Mouse (Mus musculus) heart, embryonic 14.5 days (tissue): ENCODE measurements around the gene Arih2. TPM values are rescaled to one million over a fixed set of nuclear protein-coding genes. Genes with fewer than 3 reads are reported as not detected.

Experiments
- ATAC-seq: fragments of 200-750 bp; cut with Nextera tagmentation; 2 replicates; pipeline ENCODE4 v1.8.0; 2017; ENCODE audit warnings: low read depth, moderate TSS enrichment; ENCODE audit not compliant: insufficient number of reproducible peaks, insufficient read depth, low FRiP score
- H3K27ac ChIP-seq, 2 experiments: fragments of 200-500 bp in 1 of 2; fragments of 300-500 bp in 1 of 2; sonication (generic) in 1 of 2; replicated peaks in 1 of 2; 2 replicates each; pipeline ENCODE4 v1.5.1; 2012 to 2014; ENCODE audit warnings: low read depth in 2 of 2, low read length in 2 of 2, control low read depth in 1 of 2, mild to moderate bottlenecking in 1 of 2, mixed read lengths in 1 of 2; ENCODE audit not compliant: control insufficient read depth in 1 of 2, insufficient read depth in 1 of 2
- H3K27me3 ChIP-seq: fragments of 300-500 bp; sonication (generic); 2 replicates; pipeline ENCODE4 v1.6.1; 2014; ENCODE audit warnings: mild to moderate bottlenecking, low read length, control low read depth; ENCODE audit not compliant: control insufficient read depth, insufficient read depth
- H3K36me3 ChIP-seq: fragments of 300-500 bp; sonication (generic); 2 replicates; pipeline ENCODE4 v1.6.1; 2014; ENCODE audit warnings: mild to moderate bottlenecking, control low read depth, low read length, mixed read lengths; ENCODE audit not compliant: control insufficient read depth, insufficient read depth
- H3K4me1 ChIP-seq, 2 experiments: fragments of 200-500 bp in 1 of 2; fragments of 300-500 bp in 1 of 2; sonication (generic) in 1 of 2; 2 replicates each; pipeline ENCODE4 v1.6.1; 2012 to 2014; ENCODE audit warnings: low read length in 2 of 2, control low read depth in 1 of 2, mixed read lengths in 1 of 2; ENCODE audit not compliant: control insufficient read depth in 2 of 2, insufficient read depth in 2 of 2
- H3K4me2 ChIP-seq: fragments of 300-500 bp; sonication (generic); 2 replicates; pipeline ENCODE4 v1.6.1; 2014; ENCODE audit warnings: mild to moderate bottlenecking, low read length
- H3K4me3 ChIP-seq, 2 experiments: fragments of 200-500 bp in 1 of 2; fragments of 300-500 bp in 1 of 2; sonication (generic) in 1 of 2; 2 replicates each; pipeline ENCODE4 v1.5.1; 2012 to 2014; ENCODE audit warnings: low read length in 2 of 2, mild to moderate bottlenecking in 2 of 2, control low read depth in 1 of 2, low read depth in 1 of 2, moderate library complexity in 1 of 2; ENCODE audit not compliant: control insufficient read depth in 1 of 2, insufficient read depth in 1 of 2
- H3K9ac ChIP-seq: fragments of 300-500 bp; sonication (generic); 2 replicates; pipeline ENCODE4 v1.6.1; 2014; ENCODE audit warnings: mild to moderate bottlenecking, low read length
- H3K9me3 ChIP-seq: fragments of 300-500 bp; sonication (generic); 2 replicates; pipeline ENCODE4 v1.6.1; 2016; ENCODE audit warnings: low read length, control low read depth; ENCODE audit not compliant: control insufficient read depth
- WGBS: fragments of 180-500 bp; shearing (Covaris S2); extraction: QIAGEN DNeasy Blood & Tissue Kit; methylation state at CpG from one replicate; pipeline ENCODE4 v1.1.7; 2014; 5-methylcytosine and 5-hydroxymethylcytosine counted together
- polyA plus RNA-seq: library from polyadenylated mRNA; unstranded; fragments of >200 nt; fragmentation: Nextera tagmentation; extraction: Ambion mirVana; gene quantifications from 2 replicates; pipeline ENCODE4 v1.2.1, GENCODE M21; 2014

The Arih2 gene
- polyA plus RNA-seq, 1 experiment from 2014 or later, result 34.8 TPM

- Histone ChIP-seq H3K4me2 (peak overlapping the region; percentile 66), H3K4me1 (peaks cover 26 to 36% of the 10 kb centered on the region in 2 experiments), H3K27me3 (no peaks in the 10 kb centered on the region), H3K9ac (peak overlapping the region; percentile 91), H3K27ac (peak overlapping the region; percentile 92 to 94), H3K9me3 (no peaks in the 10 kb centered on the region), H3K36me3 (peaks cover 57% of the 10 kb centered on the region), H3K4me3 (peak overlapping the region; percentile 73 to 93)
- under 1% methylated on average over 24 of the region's 24 CpGs for WGBS
- no peak; the same call in 1 of the 2 replicates for ATAC-seq
These were observed 71.1 kb downstream of the Arih2 start for GRCm38 (mm10) chr9:108577934-108578544.

- no peaks in the 10 kb centered on the region for H3K9me3 ChIP-seq
- peak overlapping the region in 1 of 2 experiments; percentile 73; a peak in 2 of 4 replicates for H3K4me3 ChIP-seq
- H3K9ac ChIP-seq, result peak overlapping the region; percentile 91
- H3K27me3 ChIP-seq, result no peaks in the 10 kb centered on the region
- peak overlapping the region; percentile 66 for H3K4me2 ChIP-seq
- 56% methylated on average over 6 of the region's 6 CpGs for WGBS
- no peak overlapping the region for H3K27ac ChIP-seq
- peaks cover 21 to 32% of the 10 kb centered on the region in 2 experiments for H3K4me1 ChIP-seq
- H3K36me3 ChIP-seq, result peaks cover 61% of the 10 kb centered on the region
- no peak for ATAC-seq
These were observed 72.2 kb downstream of the Arih2 start for GRCm38 (mm10) chr9:108577025-108577424.

GRCm38 (mm10) chr9:108575321-108576297 is 73.6 kb downstream of the Arih2 start:
- Histone ChIP-seq H3K27ac (no peak overlapping the region), H3K4me3 (no peak overlapping the region), H3K36me3 (peaks cover 64% of the 10 kb centered on the region), H3K9me3 (no peaks in the 10 kb centered on the region), H3K4me1 (peaks cover 21 to 35% of the 10 kb centered on the region in 2 experiments), H3K4me2 (no peak overlapping the region), H3K27me3 (no peaks in the 10 kb centered on the region), H3K9ac (no peak overlapping the region)
- 87% methylated on average over 37 of the region's 37 CpGs for WGBS
- no peak for ATAC-seq

GRCm38 (mm10) chr9:108574921-108575320 is 74.3 kb downstream of the Arih2 start:
- H3K4me1 ChIP-seq, result peaks cover 24 to 39% of the 10 kb centered on the region in 2 experiments
- H3K9ac ChIP-seq, result no peak overlapping the region
- no peak overlapping the region for H3K27ac ChIP-seq
- peaks cover 58% of the 10 kb centered on the region for H3K36me3 ChIP-seq
- no peaks in the 10 kb centered on the region for H3K27me3 ChIP-seq
- no peak overlapping the region for H3K4me2 ChIP-seq
- 89% methylated on average over 12 of the region's 12 CpGs for WGBS
- no peak for ATAC-seq
- H3K9me3 ChIP-seq, result no peaks in the 10 kb centered on the region
- no peak overlapping the region for H3K4me3 ChIP-seq

GRCm38 (mm10) chr9:108573774-108574690 is 75.2 kb downstream of the Arih2 start:
- H3K9ac ChIP-seq, result no peak overlapping the region
- H3K4me1 ChIP-seq, result peaks cover 18 to 35% of the 10 kb centered on the region in 2 experiments
- no peak overlapping the region for H3K27ac ChIP-seq
- peaks cover 58% of the 10 kb centered on the region for H3K36me3 ChIP-seq
- H3K4me3 ChIP-seq, result no peak overlapping the region
- H3K4me2 ChIP-seq, result no peak overlapping the region
- H3K27me3 ChIP-seq, result no peaks in the 10 kb centered on the region
- no peak for ATAC-seq
- 47% methylated on average over 26 of the region's 26 CpGs for WGBS
- H3K9me3 ChIP-seq, result no peaks in the 10 kb centered on the region

GRCm38 (mm10) chr9:108572321-108572720 is 76.9 kb downstream of the Arih2 start:
- H3K4me3 ChIP-seq, result no peak overlapping the region
- no peak for ATAC-seq
- H3K36me3 ChIP-seq, result peaks cover 58% of the 10 kb centered on the region
- 89% methylated on average over 10 of the region's 10 CpGs for WGBS
- H3K9ac ChIP-seq, result no peak overlapping the region
- no peak overlapping the region for H3K4me2 ChIP-seq
- H3K4me1 ChIP-seq, result peaks cover 18 to 38% of the 10 kb centered on the region in 2 experiments
- no peaks in the 10 kb centered on the region for H3K9me3 ChIP-seq
- no peak overlapping the region for H3K27ac ChIP-seq
- no peaks in the 10 kb centered on the region for H3K27me3 ChIP-seq

GRCm38 (mm10) chr9:108571401-108571973 is 77.7 kb downstream of the Arih2 start:
- peaks cover 58% of the 10 kb centered on the region for H3K36me3 ChIP-seq
- no peak for ATAC-seq
- H3K9me3 ChIP-seq, result no peaks in the 10 kb centered on the region
- no peak overlapping the region for H3K4me3 ChIP-seq
- 95% methylated on average over 16 of the region's 16 CpGs for WGBS
- H3K4me2 ChIP-seq, result no peak overlapping the region
- H3K27ac ChIP-seq, result no peak overlapping the region
- H3K27me3 ChIP-seq, result no peaks in the 10 kb centered on the region
- H3K4me1 ChIP-seq, result peaks cover 11 to 30% of the 10 kb centered on the region in 2 experiments
- no peak overlapping the region for H3K9ac ChIP-seq
